Mouse (Mus musculus) heart, adult 2 months (tissue): Measurements from ENCODE around the gene Slc6a20a. TPM values are rescaled to one million over a fixed set of nuclear protein-coding genes. Genes with fewer than 3 reads are reported as not detected.

Source experiments
- DNase-seq, 2 experiments: peaks; one replicate each; pipeline ENCODE4 v3.0.0; 2021
- H3K27ac ChIP-seq: fragments of 200-600 bp; 2 replicates; pipeline ENCODE4 v1.8.1; 2022
- H3K27me3 ChIP-seq: fragments of 200-500 bp; 2 replicates; pipeline ENCODE4 v1.6.1; 2012; ENCODE audit warnings: mild to moderate bottlenecking, low read length, inconsistent platforms, mixed read lengths; ENCODE audit not compliant: control insufficient read depth, insufficient read depth
- H3K36me3 ChIP-seq: fragments of 200-500 bp; 2 replicates; pipeline ENCODE4 v1.6.1; 2012; ENCODE audit warnings: low read length, inconsistent platforms; ENCODE audit not compliant: control insufficient read depth, insufficient read depth
- H3K4me1 ChIP-seq: fragments of 200-500 bp; 2 replicates; pipeline ENCODE4 v1.6.1; 2011; ENCODE audit warnings: low read length; ENCODE audit not compliant: control insufficient read depth, insufficient read depth
- H3K4me3 ChIP-seq: fragments of 200-600 bp; 2 replicates; pipeline ENCODE4 v1.8.1; 2022
- H3K79me2 ChIP-seq: fragments of 200-500 bp; replicated peaks from 2 replicates; pipeline ENCODE4 v1.6.1; 2012; ENCODE audit warnings: mild to moderate bottlenecking, inconsistent platforms, low read length, moderate library complexity, mixed read lengths; ENCODE audit not compliant: control insufficient read depth, insufficient read depth
- H3K9ac ChIP-seq: fragments of 200-500 bp; 2 replicates; pipeline ENCODE4 v1.6.1; 2012; ENCODE audit warnings: low read depth, mild to moderate bottlenecking, control low read depth, inconsistent platforms, low read length, mixed read lengths
- CTCF ChIP-seq: fragments of 200-600 bp; IDR thresholded peaks from 2 replicates; pipeline ENCODE4 v1.8.1; 2022; ENCODE audit warnings: antibody characterized with exemption, mild to moderate bottlenecking, moderate library complexity
- EP300 ChIP-seq: fragments of 200-500 bp; IDR thresholded peaks from 2 replicates; pipeline ENCODE4 v1.6.1; 2011; ENCODE audit warnings: low read depth, low read length, control low read depth; ENCODE audit not compliant: insufficient read depth
- POLR2A ChIP-seq: fragments of 200-500 bp; IDR thresholded peaks from 2 replicates; pipeline ENCODE4 v1.6.1; 2011; ENCODE audit warnings: mild to moderate bottlenecking, low read depth, low read length, control low read depth; ENCODE audit not compliant: insufficient read depth
- WGBS: fragments of 180-500 bp; shearing (Covaris S2); methylation state at CpG from one replicate; pipeline ENCODE4 v1.1.7; 2018; 5-methylcytosine and 5-hydroxymethylcytosine counted together
- intact Hi-C: fragments of 180-260 bp; cut with DNase I; formaldehyde crosslinking; loops from one replicate; pipeline ENCODE4 v1.15.1; 2025
- polyA plus RNA-seq: library from polyadenylated mRNA; depleted of rRNA; stranded (reverse); fragments of >200 nt; gene quantifications from 2 replicates; pipeline ENCODE4 v1.2.3, GENCODE M21; 2012
- total RNA-seq, 2 experiments: library from RNA; stranded (reverse); gene quantifications; 2 replicates each; pipeline ENCODE4 v1.2.3; 2021

Slc6a20a gene
- total and polyA plus RNA-seq, 3 experiments = 0.31 TPM; not detected in 2

DNA sequence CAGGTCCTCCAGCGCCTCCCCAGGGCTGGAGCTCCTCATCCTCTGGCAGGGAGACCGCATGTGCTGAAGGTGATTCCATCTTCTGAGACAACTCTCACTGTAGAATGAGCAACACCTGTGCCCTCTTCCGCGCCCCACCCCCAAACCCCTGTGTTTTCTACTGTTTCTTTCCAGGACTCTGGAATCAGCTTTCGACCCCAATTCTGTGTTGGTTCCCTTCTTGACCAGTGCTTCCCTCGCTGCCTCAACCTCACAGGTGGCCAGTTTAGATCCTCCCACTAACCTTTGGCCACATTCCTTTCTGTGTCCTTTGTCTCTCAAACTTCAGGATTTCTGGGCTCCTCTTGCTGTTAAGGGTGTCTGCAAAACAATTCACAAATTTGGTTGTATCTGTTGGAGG lies 46.4 kb downstream of the Slc6a20a start, which contains the start of gene Slc6a20b:
Gene Slc6a20b, minus strand, starts transcription at position 285 of the 400 bp plus-strand sequence.
- Histone ChIP-seq H3K27ac (no peak within 1 kb of the TSS), H3K4me3 (no peak within 1 kb of the TSS)
- WGBS = 83% methylated on average over 6 of the region's 6 CpGs

DNA sequence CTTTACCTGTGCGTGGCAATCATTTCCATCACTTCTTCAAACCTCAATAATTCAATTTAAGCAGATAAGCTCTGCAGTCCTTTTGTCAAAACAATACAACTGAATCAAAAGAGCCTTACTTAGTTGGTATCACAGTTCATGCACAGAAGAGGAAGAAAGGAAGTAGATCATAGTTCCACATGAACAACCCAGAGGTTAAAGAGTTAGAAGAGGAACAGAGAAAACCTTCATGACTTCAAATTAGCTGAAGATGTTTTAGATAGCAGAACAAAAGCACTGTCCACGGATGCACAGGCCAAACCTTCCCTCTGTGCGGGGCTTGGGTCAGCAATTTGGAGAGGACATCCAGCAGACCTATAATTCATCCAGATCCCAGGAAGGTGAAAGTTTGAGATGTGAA lies 47.0 kb downstream of the Slc6a20a start:
- intact Hi-C loops = no loop called here
- Histone ChIP-seq H3K27me3 (no peaks in the 10 kb centered on the region), H3K36me3 (no peaks in the 10 kb centered on the region), H3K79me2 (no peaks in the 10 kb centered on the region), H3K4me1 (no peaks in the 10 kb centered on the region), H3K9ac (no peak overlapping the region), H3K27ac (no peak overlapping the region), H3K4me3 (no peak overlapping the region)
- no peak for DNase-seq
- no peak for TF ChIP-seq CTCF
- TF ChIP-seq POLR2A = no peak
- TF ChIP-seq EP300 = no peak
- 72% methylated on average over 3 of the region's 3 CpGs for WGBS

More for the DNA sequence above, 46.4 kb downstream of the Slc6a20a start, which contains the start of gene Slc6a20b:
- no peaks in the 10 kb centered on the region for H3K4me1 ChIP-seq
- intact Hi-C loops = no loop called here
- TF ChIP-seq CTCF = no peak
- no peak for TF ChIP-seq POLR2A
- TF ChIP-seq EP300 = no peak
- no peak for DNase-seq
- H3K79me2 ChIP-seq = no peaks in the 10 kb centered on the region
- H3K9ac ChIP-seq = no peak within 1 kb of the TSS
- H3K27me3 ChIP-seq = no peaks in the 10 kb centered on the region
- H3K36me3 ChIP-seq = no peaks in the 10 kb centered on the region

DNA sequence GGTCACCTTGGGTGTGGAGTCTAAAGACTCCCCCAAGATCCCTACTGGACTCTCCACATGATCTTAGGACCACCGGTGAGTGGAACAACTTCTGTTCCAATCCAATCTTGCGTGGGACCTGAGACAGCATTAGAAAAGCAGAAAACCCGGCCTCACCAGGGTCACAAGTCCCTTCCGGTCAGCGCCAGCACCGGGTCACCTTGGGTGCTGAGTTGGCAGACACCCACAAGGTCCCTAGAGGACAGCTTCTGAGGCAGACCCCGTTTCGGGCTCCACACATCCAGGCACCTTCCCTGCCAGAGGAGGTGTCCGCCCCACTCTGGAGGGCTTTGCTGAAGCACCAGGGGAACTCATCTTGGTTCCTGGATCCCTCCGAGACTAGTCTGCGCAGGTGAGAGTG lies 52.9 kb downstream of the Slc6a20a start:
- no peak for DNase-seq
- H3K79me2 ChIP-seq = no peaks in the 10 kb centered on the region
- WGBS = 87% methylated on average over 11 of the region's 11 CpGs
- no peaks in the 10 kb centered on the region for H3K4me1 ChIP-seq
- intact Hi-C loops = no loop called here
- no peak overlapping the region for H3K4me3 ChIP-seq
- H3K9ac ChIP-seq = no peak overlapping the region
- H3K36me3 ChIP-seq = no peaks in the 10 kb centered on the region
- TF ChIP-seq POLR2A = no peak
- TF ChIP-seq CTCF = no peak
- no peak for TF ChIP-seq EP300
- no peak overlapping the region for H3K27ac ChIP-seq
- H3K27me3 ChIP-seq = no peaks in the 10 kb centered on the region

DNA sequence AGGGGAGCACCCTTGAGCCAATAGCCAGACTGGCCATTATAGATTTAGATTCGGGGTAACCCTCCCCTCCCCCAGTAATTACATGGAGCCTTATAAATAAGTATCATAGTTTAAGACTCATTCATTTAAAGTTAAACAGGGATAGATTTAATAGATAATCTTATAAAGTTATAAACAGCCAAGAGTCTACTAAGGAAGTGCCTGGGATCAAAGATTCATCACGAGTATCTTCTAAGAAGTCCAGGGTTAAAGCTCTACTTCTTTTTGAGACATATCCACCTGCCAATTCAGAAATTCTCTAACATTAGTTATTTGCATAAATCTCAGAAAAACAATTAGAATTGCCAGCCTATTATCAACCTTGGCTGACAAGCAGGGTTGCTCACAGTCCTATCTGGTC lies 53.9 kb downstream of the Slc6a20a start:
- H3K27me3 ChIP-seq = no peaks in the 10 kb centered on the region
- DNase-seq = no peak
- intact Hi-C loops = no loop called here
- H3K36me3 ChIP-seq = no peaks in the 10 kb centered on the region
- H3K79me2 ChIP-seq = no peaks in the 10 kb centered on the region
- 69% methylated on average over 2 of the region's 2 CpGs for WGBS
- H3K4me1 ChIP-seq = no peaks in the 10 kb centered on the region
- no peak overlapping the region for H3K9ac ChIP-seq
- TF ChIP-seq POLR2A = no peak
- no peak for TF ChIP-seq CTCF
- no peak for TF ChIP-seq EP300
- H3K27ac ChIP-seq = no peak overlapping the region
- no peak overlapping the region for H3K4me3 ChIP-seq

DNA sequence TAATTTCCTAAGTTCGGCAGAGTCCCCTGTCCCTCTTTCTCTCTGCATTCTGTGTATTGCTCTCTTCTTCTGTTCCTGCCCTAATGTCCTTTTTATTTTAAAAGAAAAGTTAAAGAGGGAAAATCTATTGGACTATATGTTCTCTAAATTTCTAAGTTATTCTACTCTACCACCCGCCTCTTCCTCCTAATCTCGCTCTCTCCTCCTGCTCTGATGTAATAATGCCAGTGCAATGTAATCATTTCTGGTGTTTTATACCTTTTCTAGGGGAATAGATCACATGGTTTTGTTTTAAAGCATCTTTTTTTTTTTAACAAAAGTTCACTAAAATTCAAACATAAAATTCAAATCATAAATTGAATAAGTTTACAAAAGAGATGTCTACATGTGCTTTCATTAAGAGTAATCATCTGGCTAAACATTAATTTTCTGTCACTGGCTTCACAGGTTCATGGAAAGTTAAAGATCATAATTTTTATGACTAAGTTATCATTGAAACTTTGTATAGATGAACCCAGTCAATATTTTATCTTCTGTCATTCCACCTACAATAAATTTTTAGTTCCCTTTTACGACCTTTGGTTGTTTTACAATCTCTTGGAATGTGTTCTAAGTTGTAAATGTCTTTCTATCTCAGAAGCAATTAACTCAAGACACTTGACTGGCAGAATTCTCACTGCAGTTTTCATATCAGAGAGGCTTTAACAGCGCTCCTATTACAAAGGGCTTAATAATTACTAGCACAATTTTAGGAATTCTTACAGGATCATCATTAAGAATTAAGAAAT lies 58.2 kb downstream of the Slc6a20a start:
- intact Hi-C loops = no loop called here
- H3K27ac ChIP-seq = no peak overlapping the region
- H3K27me3 ChIP-seq = no peaks in the 10 kb centered on the region
- TF ChIP-seq CTCF = no peak
- no peak for TF ChIP-seq POLR2A
- TF ChIP-seq EP300 = no peak
- no peaks in the 10 kb centered on the region for H3K4me1 ChIP-seq
- DNase-seq = no peak
- no peak overlapping the region for H3K9ac ChIP-seq
- H3K4me3 ChIP-seq = no peak overlapping the region
- H3K79me2 ChIP-seq = no peaks in the 10 kb centered on the region
- no peaks in the 10 kb centered on the region for H3K36me3 ChIP-seq
- WGBS = 85% methylated on average over 5 of the region's 5 CpGs

DNA sequence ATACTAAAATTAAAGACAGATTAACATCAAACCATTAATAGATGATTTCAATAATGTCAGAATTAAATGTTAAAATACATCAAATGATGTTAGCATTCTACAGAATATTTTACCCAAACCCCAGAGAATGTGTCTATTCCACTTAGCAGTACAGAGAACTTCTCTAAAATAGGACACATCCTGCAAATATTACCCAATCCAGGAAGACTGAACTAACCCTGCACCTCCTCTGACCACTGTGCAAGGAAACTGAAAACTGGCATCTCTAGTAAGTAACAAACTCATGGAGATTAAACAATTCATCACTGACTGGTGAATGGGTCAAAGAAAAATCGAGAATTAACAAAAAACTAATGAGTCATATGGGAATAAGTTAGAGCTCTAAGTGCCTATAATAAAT lies 77.2 kb downstream of the Slc6a20a start:
- H3K27me3 ChIP-seq = no peaks in the 10 kb centered on the region
- WGBS = 72% methylated on average over 1 of the region's 1 CpGs
- H3K4me3 ChIP-seq = no peak overlapping the region
- H3K9ac ChIP-seq = no peak overlapping the region
- no peak overlapping the region for H3K27ac ChIP-seq
- no peaks in the 10 kb centered on the region for H3K79me2 ChIP-seq
- intact Hi-C loops = no loop called here
- TF ChIP-seq CTCF = no peak
- TF ChIP-seq EP300 = no peak
- TF ChIP-seq POLR2A = no peak
- H3K4me1 ChIP-seq = no peaks in the 10 kb centered on the region; the same call in 1 of the 2 replicates
- no peak for DNase-seq
- H3K36me3 ChIP-seq = no peaks in the 10 kb centered on the region
